Mouse (Mus musculus): ENCODE results near the gene Mtx3.
"Not testable (repeated sequence)": the region's sequence is repeated elsewhere in the genome, so short reads cannot be mapped to it uniquely, and the experiment has no call there.

The Mtx3 gene

GRCm38 (mm10) chr13:92844586-92845221 lies at the start of gene Mtx3:
TSS of gene Mtx3 (plus strand) at chr13:92844760.
- peak; percentile 91 for DNase-seq (ENCODE audit: extremely low spot score)

- no peak for DNase-seq (ENCODE audit: extremely low spot score)
Measured at GRCm38 (mm10) chr13:92798830-92799229, 45.7 kb upstream of the Mtx3 start.

- no peak for DNase-seq (ENCODE audit: extremely low spot score)
Measured at GRCm38 (mm10) chr13:92799306-92799925, 45.1 kb upstream of the Mtx3 start.

GRCm38 (mm10) chr13:92806785-92807184 lies 37.8 kb upstream of the Mtx3 start:
- DNase-seq (ENCODE audit: extremely low spot score): no peak

GRCm38 (mm10) chr13:92807849-92808248 lies 36.7 kb upstream of the Mtx3 start:
- no peak for DNase-seq (ENCODE audit: extremely low spot score)

- DNase-seq (ENCODE audit: extremely low spot score): not testable (repeated sequence)
Measured at GRCm38 (mm10) chr13:92810592-92810991, 34.0 kb upstream of the Mtx3 start.

- no peak for DNase-seq (ENCODE audit: extremely low spot score)
Measured at GRCm38 (mm10) chr13:92816329-92816728, 28.2 kb upstream of the Mtx3 start.

GRCm38 (mm10) chr13:92817357-92817756 lies 27.2 kb upstream of the Mtx3 start:
- DNase-seq (ENCODE audit: extremely low spot score): no peak

- DNase-seq (ENCODE audit: extremely low spot score): no peak
Measured at GRCm38 (mm10) chr13:92828820-92829219, 15.7 kb upstream of the Mtx3 start.

- DNase-seq (ENCODE audit: extremely low spot score): no peak
Measured at GRCm38 (mm10) chr13:92833162-92833561, 11.4 kb upstream of the Mtx3 start.

GRCm38 (mm10) chr13:92846438-92846837 lies 1.9 kb downstream of the Mtx3 start:
- DNase-seq (ENCODE audit: extremely low spot score): no peak

- no peak for DNase-seq (ENCODE audit: extremely low spot score)
Measured at GRCm38 (mm10) chr13:92847336-92847735, 2.8 kb downstream of the Mtx3 start.

- no peak for DNase-seq (ENCODE audit: extremely low spot score)
Measured at GRCm38 (mm10) chr13:92848002-92848401, 3.4 kb downstream of the Mtx3 start.

GRCm38 (mm10) chr13:92855901-92856300 lies 11.3 kb downstream of the Mtx3 start:
- no peak for DNase-seq (ENCODE audit: extremely low spot score)

- DNase-seq (ENCODE audit: extremely low spot score): no peak
Measured at GRCm38 (mm10) chr13:92858808-92859207, 14.2 kb downstream of the Mtx3 start.

GRCm38 (mm10) chr13:92859959-92860358 lies 15.4 kb downstream of the Mtx3 start:
- DNase-seq (ENCODE audit: extremely low spot score): no peak

GRCm38 (mm10) chr13:92865358-92865757 lies 20.8 kb downstream of the Mtx3 start:
- no peak for DNase-seq (ENCODE audit: extremely low spot score)

- no peak for DNase-seq (ENCODE audit: extremely low spot score)
Measured at GRCm38 (mm10) chr13:92866680-92867079, 22.1 kb downstream of the Mtx3 start.

GRCm38 (mm10) chr13:92879514-92879913 lies 35.0 kb downstream of the Mtx3 start:
- DNase-seq (ENCODE audit: extremely low spot score): no peak

GRCm38 (mm10) chr13:92879933-92880332 lies 35.4 kb downstream of the Mtx3 start:
- DNase-seq (ENCODE audit: extremely low spot score): no peak

- no peak for DNase-seq (ENCODE audit: extremely low spot score)
Measured at GRCm38 (mm10) chr13:92880589-92880988, 36.0 kb downstream of the Mtx3 start.

- no peak for DNase-seq (ENCODE audit: extremely low spot score)
Measured at GRCm38 (mm10) chr13:92882271-92882985, 37.9 kb downstream of the Mtx3 start.
